Mouse (Mus musculus) bone marrow macrophage, adult 2 months (primary cell): Measurements from ENCODE around the gene Hspa2.

Experiments
- CTCF ChIP-seq: IDR thresholded peaks from 2 replicates; pipeline ENCODE4 v1.5.1; 2012; ENCODE audit warnings: low read depth, mild to moderate bottlenecking, low read length, moderate library complexity
- POLR2A ChIP-seq: IDR thresholded peaks from 2 replicates; pipeline ENCODE4 v1.6.1; 2012; ENCODE audit warnings: mild to moderate bottlenecking, low read depth, low read length, borderline replicate concordance

DNA sequence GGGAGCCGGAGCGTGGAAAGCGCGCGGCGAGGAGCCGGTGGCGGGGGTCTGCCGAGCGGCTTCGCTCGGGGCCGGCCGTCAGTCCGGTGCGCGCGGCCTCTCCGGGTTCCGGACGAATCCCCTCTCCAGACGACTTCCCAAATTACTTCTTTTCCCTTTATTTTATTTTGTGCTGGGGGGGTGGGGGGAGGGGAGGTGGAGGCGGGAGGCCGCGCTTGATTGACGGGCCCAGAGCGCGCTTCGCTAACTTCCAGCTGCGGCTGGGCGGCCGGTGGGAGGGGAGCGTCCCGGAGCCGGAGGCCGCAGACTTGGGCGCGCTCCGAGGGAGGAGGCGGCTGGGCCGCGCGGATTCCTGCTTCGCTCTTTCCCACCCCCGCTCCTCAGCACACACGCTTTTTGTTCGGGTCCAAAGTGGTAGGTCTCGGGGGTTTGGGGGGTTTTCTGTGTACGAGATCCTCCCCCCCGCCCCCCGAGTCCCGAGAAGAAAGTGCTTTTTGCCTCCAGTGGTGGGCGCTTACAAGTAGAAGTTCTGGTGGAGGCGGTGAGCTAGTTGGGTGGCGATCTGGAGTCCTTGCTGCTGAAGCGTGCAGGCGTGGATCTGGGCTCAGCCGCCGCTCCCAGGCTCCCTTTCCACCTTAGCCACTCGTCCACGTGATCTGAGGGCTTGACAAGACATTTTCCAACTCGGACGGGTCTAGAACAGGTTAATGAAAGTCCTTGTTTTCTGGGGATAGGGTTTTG lies 33.0 kb upstream of the Hspa2 start:
- TF ChIP-seq POLR2A, result no peak
- no peak for TF ChIP-seq CTCF
